Mouse (Mus musculus) testis, adult 2 months (tissue): ENCODE results near the gene Clic4. TPM values are rescaled to one million over a fixed set of nuclear protein-coding genes. Genes with fewer than 3 reads are reported as not detected.

Source experiments
- H3K27ac ChIP-seq: fragments of 200-500 bp; 2 replicates; pipeline ENCODE4 v1.5.1; 2012; ENCODE audit warnings: low read depth, low read length; ENCODE audit not compliant: control insufficient read depth, insufficient read depth
- H3K27me3 ChIP-seq: fragments of 200-500 bp; 2 replicates; pipeline ENCODE4 v1.6.1; 2012; ENCODE audit warnings: mild to moderate bottlenecking, low read length, moderate library complexity; ENCODE audit not compliant: control insufficient read depth, insufficient read depth
- H3K36me3 ChIP-seq: fragments of 200-500 bp; 2 replicates; pipeline ENCODE4 v1.6.1; 2012; ENCODE audit warnings: mild to moderate bottlenecking, low read length; ENCODE audit not compliant: control insufficient read depth, insufficient read depth
- H3K4me1 ChIP-seq: fragments of 200-500 bp; 2 replicates; pipeline ENCODE4 v1.6.1; 2012; ENCODE audit warnings: low read length; ENCODE audit not compliant: control insufficient read depth, insufficient read depth
- H3K4me3 ChIP-seq: fragments of 200-500 bp; 2 replicates; pipeline ENCODE4 v1.5.1; 2012; ENCODE audit warnings: low read depth, mild to moderate bottlenecking, low read length, moderate library complexity, mixed read lengths; ENCODE audit not compliant: control insufficient read depth
- CTCF ChIP-seq: fragments of 200-500 bp; IDR thresholded peaks from 2 replicates; pipeline ENCODE4 v1.5.1; 2012; ENCODE audit warnings: low read depth, mild to moderate bottlenecking, inconsistent platforms, low read length, moderate library complexity; ENCODE audit not compliant: control insufficient read depth, insufficient read depth, insufficient replicate concordance
- POLR2A ChIP-seq: fragments of 200-500 bp; IDR thresholded peaks from 2 replicates; pipeline ENCODE4 v1.6.1; 2012; ENCODE audit warnings: low read depth, mild to moderate bottlenecking, inconsistent platforms, low read length, moderate library complexity; ENCODE audit not compliant: control insufficient read depth
- polyA plus RNA-seq: library from polyadenylated mRNA; depleted of rRNA; stranded (reverse); fragments of >200 nt; gene quantifications from 2 replicates; pipeline ENCODE4 v1.2.3, GENCODE M21; 2012

Gene Clic4
- polyA plus RNA-seq, 1 experiment = 21.0 TPM

DNA sequence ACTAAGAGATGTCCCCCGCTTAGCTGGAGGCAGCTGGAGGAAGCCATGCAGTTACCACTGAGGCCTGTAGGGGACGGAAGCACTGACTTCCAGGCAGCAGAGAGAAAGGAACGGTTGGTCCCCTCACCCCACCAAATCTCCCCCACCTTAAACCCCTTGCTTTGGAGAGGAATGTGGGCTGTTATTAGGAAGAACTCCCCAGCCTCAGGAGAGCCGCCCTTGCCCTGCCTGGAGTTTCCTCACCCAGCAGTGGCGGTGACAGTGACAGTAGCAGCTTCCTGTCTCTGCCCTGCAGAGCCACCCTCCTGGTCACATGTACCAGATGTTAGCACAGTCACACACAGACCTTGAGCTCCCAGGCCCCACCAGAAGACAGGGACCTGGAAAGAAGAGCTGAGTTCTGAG is 93.5 kb downstream of the Clic4 start:
- Histone ChIP-seq H3K4me1 (no peaks in the 10 kb centered on the region), H3K27me3 (no peaks in the 10 kb centered on the region), H3K4me3 (no peak overlapping the region), H3K36me3 (no peaks in the 10 kb centered on the region), H3K27ac (no peak overlapping the region)
- peak; percentile 45; the same call in 1 of the 2 replicates for TF ChIP-seq CTCF
- no peak for TF ChIP-seq POLR2A

DNA sequence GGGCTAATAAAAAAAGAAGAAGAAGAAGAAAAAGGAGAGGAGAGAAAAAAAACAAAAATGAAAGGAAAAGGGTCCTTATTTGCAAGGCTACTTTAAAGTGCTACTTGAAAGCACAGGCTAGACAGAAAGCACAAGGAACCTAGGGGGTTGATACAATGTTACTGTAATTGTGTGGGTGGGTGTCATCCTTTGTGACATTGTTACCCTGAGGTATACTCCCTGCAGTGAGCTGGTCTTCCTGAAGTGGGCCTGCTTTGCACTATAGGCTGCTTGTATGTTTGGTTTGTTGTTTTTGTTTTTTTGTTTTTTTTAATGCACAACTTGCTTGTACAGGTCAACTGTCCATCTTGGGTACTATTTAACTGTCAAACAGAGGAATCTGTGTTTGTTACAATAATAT is 95.0 kb downstream of the Clic4 start:
- Histone ChIP-seq H3K36me3 (no peaks in the 10 kb centered on the region), H3K4me1 (no peaks in the 10 kb centered on the region), H3K27ac (no peak overlapping the region), H3K4me3 (no peak overlapping the region), H3K27me3 (no peaks in the 10 kb centered on the region)
- TF ChIP-seq POLR2A (no peak), CTCF (no peak)

DNA sequence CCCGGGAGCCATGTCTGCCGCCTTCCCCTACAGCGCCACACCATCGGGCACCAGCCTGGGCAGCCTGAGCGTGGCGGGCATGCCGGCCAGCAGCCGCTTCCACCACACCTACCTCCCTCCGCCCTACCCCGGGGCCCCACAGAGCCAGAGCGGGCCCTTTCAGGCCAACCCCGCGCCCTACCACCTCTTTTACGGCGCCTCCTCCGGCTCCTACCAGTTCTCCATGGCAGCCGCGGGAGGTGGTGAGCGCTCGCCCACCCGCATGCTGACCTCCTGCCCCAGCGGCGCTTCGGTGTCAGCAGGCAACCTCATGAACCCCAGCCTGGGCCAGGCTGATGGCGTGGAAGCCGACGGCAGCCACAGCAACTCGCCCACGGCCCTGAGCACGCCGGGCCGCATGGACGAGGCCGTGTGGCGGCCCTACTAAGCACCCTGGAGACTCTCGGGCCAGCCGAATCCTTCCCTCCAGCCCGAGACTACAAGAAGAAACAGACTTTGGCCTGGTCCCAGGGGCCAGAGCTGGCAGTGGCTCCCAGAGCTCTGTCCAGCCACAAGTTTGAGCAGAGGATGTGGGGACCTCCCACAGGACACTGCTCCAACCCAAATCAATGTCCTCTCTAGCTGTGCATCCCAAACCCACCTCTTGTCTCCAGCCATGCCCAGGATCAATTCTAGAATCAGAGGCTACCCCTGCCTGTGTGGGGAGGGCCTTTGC is 97.1 kb downstream of the Clic4 start:
- Histone ChIP-seq H3K27me3 (no peaks in the 10 kb centered on the region), H3K27ac (no peak overlapping the region), H3K4me1 (no peaks in the 10 kb centered on the region), H3K36me3 (no peaks in the 10 kb centered on the region), H3K4me3 (no peak overlapping the region)
- TF ChIP-seq POLR2A (no peak), CTCF (no peak)

DNA sequence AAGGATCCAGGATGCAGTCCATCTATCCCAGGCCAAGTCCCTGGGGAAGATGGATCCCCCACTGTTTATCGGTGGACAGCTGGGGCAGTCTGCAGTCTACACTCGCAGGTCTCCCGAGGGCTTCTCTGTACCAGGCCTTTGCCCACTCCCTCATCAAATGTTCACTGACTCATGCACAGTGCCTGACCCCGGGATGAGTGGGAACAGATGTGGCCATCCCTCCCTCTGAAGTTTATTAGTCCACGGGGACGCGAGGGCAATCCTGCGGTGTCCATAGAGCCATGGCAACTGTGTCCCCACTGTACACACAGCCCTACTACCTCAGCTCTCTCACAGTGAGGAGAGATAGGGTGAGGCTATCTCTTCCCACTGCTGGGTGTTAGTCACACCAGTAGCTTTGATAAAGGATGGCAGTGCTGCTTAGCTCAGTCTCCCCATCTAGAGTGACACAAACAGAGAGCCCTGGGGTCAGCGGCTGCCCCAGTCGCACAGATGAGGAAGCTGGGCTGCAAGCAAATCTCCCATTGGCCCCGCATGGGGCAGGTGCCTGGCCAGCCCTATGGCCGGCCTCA is 101.2 kb downstream of the Clic4 start:
- H3K27ac ChIP-seq = no peak overlapping the region
- TF ChIP-seq CTCF (no peak), POLR2A (no peak)
- no peaks in the 10 kb centered on the region for H3K27me3 ChIP-seq
- H3K4me1 ChIP-seq = no peaks in the 10 kb centered on the region
- no peak overlapping the region for H3K4me3 ChIP-seq
- no peaks in the 10 kb centered on the region for H3K36me3 ChIP-seq

DNA sequence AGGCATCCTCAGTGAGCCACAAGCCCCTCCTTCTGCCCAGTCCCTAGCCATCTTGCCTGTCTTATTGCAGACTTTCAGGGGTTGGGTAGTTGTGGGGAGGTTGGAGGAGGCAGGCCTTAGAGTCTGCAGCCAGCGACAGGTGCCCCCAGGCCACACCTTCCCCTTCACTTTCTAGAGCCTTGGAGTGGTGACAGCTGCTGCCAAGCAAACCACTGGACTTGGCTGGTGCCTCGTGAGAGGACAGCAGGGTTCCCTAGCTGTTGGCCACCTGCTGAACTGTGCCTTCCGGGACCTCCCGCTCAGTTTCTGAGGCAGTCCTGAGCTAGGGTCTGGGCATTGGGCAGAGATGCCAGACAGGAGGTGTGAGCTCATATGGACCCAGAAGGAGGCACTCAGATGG is 103.1 kb downstream of the Clic4 start:
- no peak overlapping the region for H3K4me3 ChIP-seq
- H3K4me1 ChIP-seq = no peaks in the 10 kb centered on the region
- TF ChIP-seq CTCF = no peak
- TF ChIP-seq POLR2A = no peak
- no peak overlapping the region for H3K27ac ChIP-seq
- H3K36me3 ChIP-seq = no peaks in the 10 kb centered on the region
- H3K27me3 ChIP-seq = no peaks in the 10 kb centered on the region

DNA sequence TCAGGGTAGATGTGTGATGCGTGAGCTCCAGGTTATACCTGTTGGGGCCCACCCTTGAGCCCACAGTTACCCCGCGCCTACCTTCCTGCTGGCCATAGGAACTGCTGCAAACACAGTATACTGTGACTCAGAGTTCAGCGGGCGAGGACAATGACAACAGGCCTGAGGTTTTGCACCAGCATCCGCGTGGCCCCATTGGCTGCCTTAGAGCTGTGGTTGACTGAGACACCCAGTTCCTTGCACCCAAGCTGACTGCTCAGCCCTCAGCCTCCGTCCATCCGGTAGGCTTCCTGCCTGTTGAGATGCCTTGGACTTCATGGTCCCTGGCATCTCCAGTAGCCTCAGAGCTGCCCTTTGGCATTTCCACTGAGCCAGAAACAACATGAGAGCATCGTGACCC is 103.5 kb downstream of the Clic4 start:
- Histone ChIP-seq H3K27ac (no peak overlapping the region), H3K4me3 (no peak overlapping the region), H3K27me3 (no peaks in the 10 kb centered on the region), H3K4me1 (no peaks in the 10 kb centered on the region), H3K36me3 (no peaks in the 10 kb centered on the region)
- no peak for TF ChIP-seq POLR2A
- TF ChIP-seq CTCF = no peak

DNA sequence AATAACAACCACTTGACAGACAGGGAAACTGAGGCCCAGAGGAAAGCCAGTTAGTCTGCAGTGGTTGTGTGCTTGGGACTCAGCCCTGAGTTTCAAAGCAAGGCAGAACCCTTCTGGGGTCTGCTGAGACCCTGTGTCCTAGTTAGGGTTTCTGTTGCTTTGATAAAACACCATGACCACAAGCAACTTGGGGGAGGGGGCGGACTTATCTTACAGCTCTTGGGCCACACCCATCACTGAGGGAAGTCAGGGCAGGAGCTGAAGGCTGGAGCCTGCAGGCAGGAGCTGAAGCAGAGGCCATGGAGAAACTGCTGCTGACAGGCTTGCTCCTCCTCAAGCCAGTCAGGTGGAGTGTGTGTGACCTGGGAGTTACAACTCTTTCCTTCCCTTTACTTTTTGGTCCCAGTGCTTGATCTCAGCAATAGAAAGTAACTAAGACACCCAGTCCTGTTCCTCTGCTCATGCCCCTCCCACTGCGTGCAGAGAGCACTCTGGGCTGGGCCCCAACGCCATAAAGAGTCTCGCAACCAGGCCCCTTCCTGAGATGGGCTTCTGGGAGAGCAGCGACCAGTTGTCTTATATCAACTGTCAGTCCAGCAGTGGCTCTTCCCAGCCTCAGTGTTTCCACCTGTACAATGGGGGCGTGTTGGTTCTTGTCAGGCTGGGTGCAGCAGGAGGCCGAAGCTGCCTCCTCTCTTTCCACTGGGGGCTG is 104.6 kb downstream of the Clic4 start:
- Histone ChIP-seq H3K36me3 (no peaks in the 10 kb centered on the region), H3K27me3 (no peaks in the 10 kb centered on the region), H3K27ac (no peak overlapping the region), H3K4me1 (no peaks in the 10 kb centered on the region), H3K4me3 (no peak overlapping the region)
- no peak for TF ChIP-seq POLR2A
